Mouse (Mus musculus) midbrain, embryonic 14.5 days (tissue): ENCODE measurements around the gene Olfr1006. TPM values are rescaled to one million over a fixed set of nuclear protein-coding genes. Genes with fewer than 3 reads are reported as not detected.
"Not testable (repeated sequence)": the region's sequence is repeated elsewhere in the genome, so short reads cannot be mapped to it uniquely, and the experiment has no call there.

ENCODE experiments used
- ATAC-seq: fragments of 200-750 bp; cut with Nextera tagmentation; 2 replicates; pipeline ENCODE4 v1.8.0; 2017; ENCODE audit warnings: moderate number of reproducible peaks, moderate library complexity; ENCODE audit not compliant: low FRiP score, low TSS enrichment
- DNase-seq: peaks from one replicate; pipeline ENCODE4 v3.0.0-alpha.2; 2015
- H3K27ac ChIP-seq: fragments of 300-500 bp; sonication (generic); replicated peaks from 2 replicates; pipeline ENCODE4 v1.5.1; 2014; ENCODE audit warnings: mild to moderate bottlenecking, low read depth, low read length, moderate library complexity
- H3K27me3 ChIP-seq: fragments of 300-500 bp; sonication (generic); 2 replicates; pipeline ENCODE4 v1.6.1; 2014; ENCODE audit warnings: low read length, control low read depth, mixed read lengths; ENCODE audit not compliant: control insufficient read depth, insufficient read depth
- H3K36me3 ChIP-seq: fragments of 300-500 bp; sonication (generic); 2 replicates; pipeline ENCODE4 v1.6.1; 2014; ENCODE audit warnings: low read length, control low read depth; ENCODE audit not compliant: control insufficient read depth, insufficient read depth
- H3K4me1 ChIP-seq: fragments of 300-500 bp; sonication (generic); 2 replicates; pipeline ENCODE4 v1.6.1; 2014; ENCODE audit warnings: mild to moderate bottlenecking, antibody characterized with exemption, low read length, control low read depth; ENCODE audit not compliant: control insufficient read depth, insufficient read depth
- H3K4me2 ChIP-seq: fragments of 300-500 bp; sonication (generic); 2 replicates; pipeline ENCODE4 v1.6.1; 2014; ENCODE audit warnings: mild to moderate bottlenecking, low read length, moderate library complexity
- H3K4me3 ChIP-seq: fragments of 300-500 bp; sonication (generic); replicated peaks from 2 replicates; pipeline ENCODE4 v1.5.1; 2014; ENCODE audit warnings: low read depth, low read length
- H3K9ac ChIP-seq: fragments of 300-500 bp; sonication (generic); replicated peaks from 2 replicates; pipeline ENCODE4 v1.6.1; 2014; ENCODE audit warnings: mild to moderate bottlenecking, low read length, moderate library complexity
- H3K9me3 ChIP-seq: fragments of 300-500 bp; sonication (generic); 2 replicates; pipeline ENCODE4 v1.6.1; 2016; ENCODE audit warnings: low read length, control low read depth, mixed read lengths; ENCODE audit not compliant: control insufficient read depth
- WGBS: fragments of 180-500 bp; shearing (Covaris S2); extraction: QIAGEN DNeasy Blood & Tissue Kit; methylation state at CpG from one replicate; pipeline ENCODE4 v1.1.7; 2014; 5-methylcytosine and 5-hydroxymethylcytosine counted together
- polyA plus RNA-seq: library from polyadenylated mRNA; unstranded; fragments of >200 nt; fragmentation: Nextera tagmentation; extraction: Ambion mirVana; gene quantifications from 2 replicates; pipeline ENCODE4 v1.2.1, GENCODE M21; 2014

Gene Olfr1006
- polyA plus RNA-seq: not detected in 2 replicates

DNA sequence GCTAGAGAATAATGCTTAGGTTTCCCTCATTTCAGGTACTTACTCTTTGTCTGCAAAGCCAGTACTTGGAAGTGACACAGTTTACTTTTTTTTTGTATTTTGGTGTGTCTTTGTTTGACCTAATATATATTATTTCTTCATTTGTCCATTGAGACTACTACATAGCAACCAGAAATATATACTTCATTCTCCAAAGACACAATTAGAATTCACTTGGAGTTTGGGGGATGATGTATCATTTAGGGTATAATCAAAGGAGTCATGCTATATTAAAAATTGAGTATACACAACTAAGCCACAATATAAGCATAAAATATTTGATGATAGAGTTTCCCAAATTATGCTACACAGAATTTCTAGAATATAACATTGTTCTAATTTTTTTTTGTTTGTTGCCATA is at the start of gene Olfr1006:
TSS of gene Olfr1006 (minus strand) at position 101 of the 400 bp plus-strand sequence.
- Histone ChIP-seq H3K4me2 (no peak within 1 kb of the TSS), H3K9ac (no peak within 1 kb of the TSS), H3K36me3 (no peaks in the 10 kb centered on the region), H3K4me1 (no peaks in the 10 kb centered on the region), H3K4me3 (no peak within 1 kb of the TSS), H3K9me3 (no peaks in the 10 kb centered on the region), H3K27ac (no peak within 1 kb of the TSS), H3K27me3 (no peaks in the 10 kb centered on the region)
- ATAC-seq (no peak), DNase-seq (no peak)

DNA sequence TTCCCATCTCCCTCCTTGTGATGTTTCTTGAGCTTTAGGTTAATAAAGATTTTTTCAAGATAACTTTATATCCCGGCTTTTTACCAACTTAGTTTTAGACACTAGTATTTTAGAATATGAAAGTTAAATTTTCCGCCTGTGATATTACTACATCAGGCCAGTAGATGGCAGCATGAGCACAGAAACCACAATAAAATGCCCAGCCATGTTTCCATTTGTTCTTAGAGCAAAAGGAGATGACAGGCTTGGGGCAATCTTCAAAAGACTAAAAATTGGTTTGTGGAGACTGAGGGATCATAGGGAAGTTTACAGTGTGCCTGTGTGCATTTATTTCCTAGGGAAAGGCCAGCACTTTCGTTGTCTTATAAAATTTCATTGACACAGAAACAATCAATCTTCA is 47.2 kb upstream of the Olfr1006 start:
- ATAC-seq (no peak), DNase-seq (peak; percentile 82)
- WGBS: 15% methylated on average over 3 of the region's 3 CpGs
- Histone ChIP-seq H3K27me3 (no peaks in the 10 kb centered on the region), H3K9ac (no peak overlapping the region), H3K4me3 (no peak overlapping the region), H3K4me2 (no peak overlapping the region), H3K9me3 (no peaks in the 10 kb centered on the region), H3K36me3 (no peaks in the 10 kb centered on the region), H3K4me1 (no peaks in the 10 kb centered on the region), H3K27ac (no peak overlapping the region)

DNA sequence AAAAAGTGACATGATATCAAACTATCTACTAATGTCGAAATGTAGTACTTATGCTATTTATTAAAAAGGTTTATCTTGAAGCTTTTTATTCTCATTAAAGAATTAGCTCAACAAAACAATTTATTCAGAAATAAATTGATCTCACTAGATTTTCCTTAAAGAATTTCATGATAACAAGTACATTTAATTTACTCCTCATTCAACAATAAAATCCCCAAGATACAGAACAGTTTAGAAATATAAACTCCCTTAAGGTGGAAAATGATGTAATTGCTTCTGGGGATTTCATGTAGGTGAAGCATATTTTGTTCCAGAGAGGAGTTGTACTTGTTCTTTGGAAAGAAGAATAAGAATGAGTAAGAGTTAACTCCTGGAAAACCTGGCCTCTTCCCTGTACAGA is 36.6 kb upstream of the Olfr1006 start, which contains the start of gene Olfr1009:
TSS of gene Olfr1009 (plus strand) at position 301 of the 400 bp plus-strand sequence.
- no peak within 1 kb of the TSS for H3K4me2 ChIP-seq
- H3K4me3 ChIP-seq: no peak within 1 kb of the TSS
- H3K4me1 ChIP-seq: no peaks in the 10 kb centered on the region
- no peak within 1 kb of the TSS for H3K9ac ChIP-seq
- DNase-seq: no peak
- no peak for ATAC-seq
- no peaks in the 10 kb centered on the region for H3K27me3 ChIP-seq
- H3K27ac ChIP-seq: no peak within 1 kb of the TSS
- WGBS: 91% methylated on average over 1 of the region's 1 CpGs
- no peaks in the 10 kb centered on the region for H3K9me3 ChIP-seq
- H3K36me3 ChIP-seq: no peaks in the 10 kb centered on the region

DNA sequence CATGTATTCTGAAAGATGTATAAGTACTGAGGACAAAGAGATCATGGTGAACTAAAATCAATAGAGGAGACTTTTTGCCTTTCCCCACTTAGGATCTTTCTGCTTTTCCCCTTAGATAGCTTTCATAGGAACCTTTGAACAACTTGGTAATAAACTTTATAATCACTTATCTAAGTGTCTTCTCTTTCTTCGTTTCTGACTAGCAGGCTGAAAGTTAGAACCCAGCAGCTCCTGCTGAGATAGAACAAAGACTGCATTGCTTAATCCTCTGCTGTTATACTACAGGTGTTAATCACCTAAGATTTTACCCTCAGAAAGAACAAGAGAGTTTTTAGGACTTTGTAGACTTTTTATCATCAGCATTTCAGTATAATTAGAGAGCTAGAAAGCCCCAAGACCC is 32.6 kb upstream of the Olfr1006 start:
- ATAC-seq: no peak
- H3K9ac ChIP-seq: no peak overlapping the region
- H3K36me3 ChIP-seq: no peaks in the 10 kb centered on the region
- no peak overlapping the region for H3K4me2 ChIP-seq
- no peak overlapping the region for H3K27ac ChIP-seq
- no peaks in the 10 kb centered on the region for H3K4me1 ChIP-seq
- WGBS: 41% methylated on average over 1 of the region's 1 CpGs
- no peaks in the 10 kb centered on the region for H3K9me3 ChIP-seq
- no peaks in the 10 kb centered on the region for H3K27me3 ChIP-seq
- H3K4me3 ChIP-seq: no peak overlapping the region
- no peak for DNase-seq

DNA sequence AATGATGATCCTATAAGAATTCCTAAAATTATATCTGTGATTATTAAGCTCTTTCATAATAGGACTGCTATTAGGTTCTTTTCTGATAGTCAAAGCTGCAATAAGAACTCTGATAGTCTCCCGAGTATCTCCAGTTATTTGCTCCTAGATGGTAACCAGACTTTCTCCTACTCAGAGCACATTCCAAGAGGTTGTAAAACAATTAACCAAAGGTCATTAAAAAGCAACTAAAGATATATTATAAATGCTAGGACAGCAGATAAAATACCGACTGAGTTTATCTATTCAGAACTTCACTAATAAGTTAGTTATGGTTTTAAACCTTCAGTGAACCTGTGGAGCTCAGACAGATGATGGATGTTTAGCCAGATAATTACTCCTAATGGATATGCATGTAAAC is 32.1 kb upstream of the Olfr1006 start:
- DNase-seq, H3K27ac ChIP-seq, H3K4me2 ChIP-seq, H3K9ac ChIP-seq, H3K4me3 ChIP-seq, ATAC-seq, H3K4me1 ChIP-seq, H3K36me3 ChIP-seq, H3K27me3 ChIP-seq, H3K9me3 ChIP-seq: not testable (repeated sequence)
- WGBS: 83% methylated on average over 2 of the region's 2 CpGs

DNA sequence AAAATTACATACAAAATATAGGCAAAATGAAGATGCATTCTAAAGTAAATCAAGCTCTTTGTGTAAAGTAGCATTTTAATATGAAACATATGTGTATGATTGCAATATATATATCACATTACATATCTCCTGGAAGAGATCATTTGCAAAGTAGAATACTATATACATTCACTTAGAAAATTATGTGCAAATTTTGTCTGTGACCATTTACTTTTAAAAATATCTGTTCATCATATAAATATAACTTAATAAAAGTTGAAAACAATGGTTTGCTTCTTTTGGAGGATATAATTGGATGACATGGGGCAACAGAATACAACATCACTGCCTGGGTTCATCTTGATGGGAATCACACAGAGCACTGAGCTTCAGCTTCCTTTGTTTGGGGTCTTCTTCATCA is 10.6 kb upstream of the Olfr1006 start, which contains the start of gene Olfr1008:
TSS of gene Olfr1008 (plus strand) at position 301 of the 400 bp plus-strand sequence.
- Histone ChIP-seq H3K4me1 (no peaks in the 10 kb centered on the region), H3K4me3 (no peak within 1 kb of the TSS), H3K9ac (no peak within 1 kb of the TSS), H3K36me3 (no peaks in the 10 kb centered on the region), H3K4me2 (no peak within 1 kb of the TSS), H3K27ac (no peak within 1 kb of the TSS), H3K27me3 (no peaks in the 10 kb centered on the region), H3K9me3 (no peaks in the 10 kb centered on the region)
- DNase-seq (no peak), ATAC-seq (no peak)

DNA sequence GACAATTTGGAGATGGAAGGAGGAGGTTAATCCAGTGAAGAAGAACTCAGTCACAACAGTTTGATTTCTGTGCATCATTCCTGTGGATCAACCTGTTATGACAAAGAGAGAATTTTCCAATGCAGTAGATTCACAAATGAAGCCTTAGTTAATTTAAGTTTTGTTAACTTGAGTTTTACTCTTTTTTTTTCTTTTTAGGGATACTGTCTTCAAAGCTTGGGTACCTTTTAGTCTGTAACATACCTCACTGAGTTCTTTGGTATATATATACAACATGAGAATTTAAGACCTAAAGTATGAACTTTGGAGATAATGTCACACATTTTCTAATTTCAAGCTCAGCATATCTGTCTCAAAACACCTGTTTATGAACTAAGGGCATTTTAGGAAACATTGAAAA is 14.2 kb downstream of the Olfr1006 start, which contains the start of gene Olfr154:
TSS of gene Olfr154 (minus strand) at position 101 of the 400 bp plus-strand sequence.
- H3K9me3 ChIP-seq, H3K4me2 ChIP-seq, H3K27me3 ChIP-seq, H3K4me3 ChIP-seq, H3K36me3 ChIP-seq, H3K27ac ChIP-seq, DNase-seq, ATAC-seq, H3K4me1 ChIP-seq, H3K9ac ChIP-seq: not testable (repeated sequence)

DNA sequence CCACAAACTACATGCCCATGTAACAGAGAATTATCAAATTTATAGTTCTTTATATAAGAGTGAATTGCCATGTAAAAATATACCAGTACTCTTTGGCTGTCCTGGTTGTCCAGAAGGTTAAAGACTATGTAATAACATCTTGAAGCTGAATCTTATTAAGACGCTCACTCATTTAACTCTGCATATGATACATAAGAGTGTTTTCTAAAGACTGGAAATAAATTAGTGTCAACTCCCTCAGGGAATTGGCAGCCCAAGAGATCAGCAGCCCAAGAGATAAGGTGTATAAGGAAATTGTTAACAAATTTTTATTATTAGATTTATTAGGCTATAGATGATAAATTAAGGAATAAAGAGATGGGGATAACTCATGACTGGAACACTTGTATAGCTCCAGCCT is 28.0 kb downstream of the Olfr1006 start, which contains the start of gene Olfr1002:
TSS of gene Olfr1002 (minus strand) at position 101 of the 400 bp plus-strand sequence.
- Histone ChIP-seq H3K27ac (no peak within 1 kb of the TSS), H3K9me3 (no peaks in the 10 kb centered on the region), H3K36me3 (no peaks in the 10 kb centered on the region), H3K4me2 (no peak within 1 kb of the TSS), H3K4me1 (no peaks in the 10 kb centered on the region), H3K9ac (no peak within 1 kb of the TSS), H3K4me3 (no peak within 1 kb of the TSS), H3K27me3 (no peaks in the 10 kb centered on the region)
- ATAC-seq (no peak), DNase-seq (no peak)
- WGBS: 95% methylated on average over 1 of the region's 1 CpGs
